Mouse (Mus musculus): Measurements from ENCODE around the gene Bcl2l11. TPM values are rescaled to one million over a fixed set of nuclear protein-coding genes. Genes with fewer than 3 reads are reported as not detected.

The Bcl2l11 gene
- total and polyA plus RNA-seq, 3 experiments: 10.9 to 19.9 (median 13.5) TPM

DNA sequence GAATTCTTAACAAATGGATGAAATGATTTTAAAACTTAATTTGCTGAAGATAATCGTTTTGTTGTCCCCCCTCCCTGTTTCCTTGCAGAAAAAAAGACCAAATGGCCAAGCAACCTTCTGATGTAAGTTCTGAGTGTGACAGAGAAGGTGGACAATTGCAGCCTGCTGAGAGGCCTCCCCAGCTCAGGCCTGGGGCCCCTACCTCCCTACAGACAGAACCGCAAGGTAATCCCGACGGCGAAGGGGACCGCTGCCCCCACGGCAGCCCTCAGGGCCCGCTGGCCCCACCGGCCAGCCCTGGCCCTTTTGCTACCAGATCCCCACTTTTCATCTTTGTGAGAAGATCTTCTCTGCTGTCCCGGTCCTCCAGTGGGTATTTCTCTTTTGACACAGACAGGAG lies 2.7 kb downstream of the Bcl2l11 start:
- WGBS: 66% methylated on average over 10 of the region's 10 CpGs
- intact Hi-C loops (cut with DNase I): loop anchor here (5.0 kb wide), 1 partner anchor 49 kb away; no protein-coding TSS in a partner anchor
- H3K36me3 ChIP-seq (ENCODE audit: control insufficient read depth, insufficient read depth, low read length): no peaks in the 10 kb centered on the region; the same call in 1 of the 2 replicates
- H3K9ac ChIP-seq (ENCODE audit: low read depth, low read length): no peak overlapping the region
- H3K79me2 ChIP-seq (replicated peaks; ENCODE audit: control insufficient read depth, insufficient read depth, low read length): no peaks in the 10 kb centered on the region
- peak overlapping the region; percentile 91 for H3K4me3 ChIP-seq
- no peak for DNase-seq
- H3K4me1 ChIP-seq (ENCODE audit: control insufficient read depth, insufficient read depth, low read length): peaks cover 3% of the 10 kb centered on the region
- peak overlapping the region; percentile 78 for H3K27ac ChIP-seq
- H3K27me3 ChIP-seq (ENCODE audit: control insufficient read depth, insufficient read depth, low read length): no peaks in the 10 kb centered on the region
- TF ChIP-seq CTCF (IDR thresholded peaks at IDR 0.05) (no peak), EP300 (IDR thresholded peaks at IDR 0.05; ENCODE audit: insufficient read depth, low read depth, low read length) (no peak), POLR2A (IDR thresholded peaks at IDR 0.05; ENCODE audit: insufficient read depth, low read depth, low read length) (no peak)

DNA sequence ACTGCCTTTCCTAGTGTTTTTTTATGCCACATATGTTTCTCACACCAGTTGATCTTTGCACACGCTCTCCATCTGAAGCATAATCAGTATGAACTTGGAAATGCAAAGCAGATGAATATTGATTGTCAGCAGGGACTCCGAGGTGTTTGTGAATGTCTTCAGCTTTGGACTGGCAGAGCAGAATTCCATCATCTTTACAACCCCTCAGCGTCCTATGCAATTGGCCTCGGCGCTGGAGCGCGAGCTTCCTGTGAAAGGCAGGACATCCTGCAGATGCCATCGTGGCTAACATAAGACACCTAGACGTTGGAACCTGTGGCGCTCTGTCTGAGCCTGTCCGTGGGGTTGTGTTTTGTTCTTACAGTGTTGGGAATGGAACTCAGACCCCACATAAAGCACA lies 5.7 kb downstream of the Bcl2l11 start:
- no peaks in the 10 kb centered on the region for H3K79me2 ChIP-seq (replicated peaks; ENCODE audit: control insufficient read depth, insufficient read depth, low read length)
- H3K36me3 ChIP-seq (ENCODE audit: control insufficient read depth, insufficient read depth, low read length): peaks cover 2% of the 10 kb centered on the region; the same call in 1 of the 2 replicates
- DNase-seq: no peak
- H3K9ac ChIP-seq (ENCODE audit: low read depth, low read length): no peak overlapping the region
- H3K4me1 ChIP-seq (ENCODE audit: control insufficient read depth, insufficient read depth, low read length): peaks cover 3% of the 10 kb centered on the region; the same call in 1 of the 2 replicates
- intact Hi-C loops (cut with DNase I): no loop called here
- TF ChIP-seq CTCF (IDR thresholded peaks at IDR 0.05) (no peak), EP300 (IDR thresholded peaks at IDR 0.05; ENCODE audit: insufficient read depth, low read depth, low read length) (no peak), POLR2A (IDR thresholded peaks at IDR 0.05; ENCODE audit: insufficient read depth, low read depth, low read length) (no peak)
- H3K27ac ChIP-seq: no peak overlapping the region
- no peak overlapping the region for H3K4me3 ChIP-seq
- 85% methylated on average over 11 of the region's 11 CpGs for WGBS
- H3K27me3 ChIP-seq (ENCODE audit: control insufficient read depth, insufficient read depth, low read length): no peaks in the 10 kb centered on the region

DNA sequence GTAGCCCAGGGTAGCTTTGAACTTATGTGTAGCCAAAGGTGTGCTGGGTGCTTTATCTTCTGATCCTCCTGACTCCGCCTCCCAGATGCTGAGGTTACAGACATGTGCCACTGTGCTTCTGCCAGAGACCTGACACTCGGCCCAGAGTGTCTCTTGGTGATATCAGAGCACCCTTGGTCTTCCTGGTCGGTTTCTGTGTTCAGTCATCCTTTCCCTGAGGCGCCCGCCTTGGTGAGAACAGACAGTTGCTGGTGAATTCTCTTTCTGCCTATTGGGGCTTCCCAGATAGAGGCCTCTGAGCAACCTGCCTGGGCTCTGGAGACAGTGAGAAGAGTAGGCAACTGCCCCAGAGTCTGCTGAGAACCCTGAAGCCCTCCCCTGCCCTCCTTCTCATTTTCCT lies 6.8 kb downstream of the Bcl2l11 start:
- WGBS: 79% methylated on average over 5 of the region's 5 CpGs
- Histone ChIP-seq H3K27ac (no peak overlapping the region), H3K4me3 (no peak overlapping the region), H3K79me2 (replicated peaks; ENCODE audit: control insufficient read depth, insufficient read depth, low read length) (no peaks in the 10 kb centered on the region), H3K9ac (ENCODE audit: low read depth, low read length) (no peak overlapping the region), H3K27me3 (ENCODE audit: control insufficient read depth, insufficient read depth, low read length) (no peaks in the 10 kb centered on the region), H3K4me1 (ENCODE audit: control insufficient read depth, insufficient read depth, low read length) (peaks cover 6% of the 10 kb centered on the region), H3K36me3 (ENCODE audit: control insufficient read depth, insufficient read depth, low read length) (peaks cover 2% of the 10 kb centered on the region; the same call in 1 of the 2 replicates)
- TF ChIP-seq CTCF (IDR thresholded peaks at IDR 0.05) (no peak), POLR2A (IDR thresholded peaks at IDR 0.05; ENCODE audit: insufficient read depth, low read depth, low read length) (no peak), EP300 (IDR thresholded peaks at IDR 0.05; ENCODE audit: insufficient read depth, low read depth, low read length) (no peak)
- intact Hi-C loops (cut with DNase I): no loop called here
- DNase-seq: no peak

DNA sequence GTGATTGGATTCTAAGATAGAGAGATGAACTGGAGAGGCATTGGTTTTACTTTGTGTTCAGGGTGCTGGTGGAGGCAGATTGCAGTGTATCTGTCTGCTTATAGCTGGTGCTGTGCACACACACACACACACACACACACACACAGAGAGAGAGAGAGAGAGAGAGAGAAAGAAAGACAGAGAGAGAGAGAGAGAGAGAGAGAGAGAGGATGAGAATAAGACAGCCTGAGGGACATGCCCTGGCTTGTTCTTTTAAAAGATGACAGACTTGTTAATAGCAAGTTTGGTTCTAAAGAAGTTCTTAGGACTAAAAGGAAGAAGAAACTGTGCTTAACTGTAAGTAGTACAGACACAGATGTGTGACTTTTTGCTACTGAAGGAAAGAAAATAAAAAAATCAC lies 8.0 kb downstream of the Bcl2l11 start:
- Histone ChIP-seq H3K36me3 (ENCODE audit: control insufficient read depth, insufficient read depth, low read length) (peaks cover 2% of the 10 kb centered on the region; the same call in 1 of the 2 replicates), H3K79me2 (replicated peaks; ENCODE audit: control insufficient read depth, insufficient read depth, low read length) (no peaks in the 10 kb centered on the region), H3K9ac (ENCODE audit: low read depth, low read length) (no peak overlapping the region), H3K4me1 (ENCODE audit: control insufficient read depth, insufficient read depth, low read length) (peaks cover 6% of the 10 kb centered on the region), H3K27me3 (ENCODE audit: control insufficient read depth, insufficient read depth, low read length) (no peaks in the 10 kb centered on the region), H3K27ac (no peak overlapping the region), H3K4me3 (no peak overlapping the region)
- no peak for TF ChIP-seq EP300 (IDR thresholded peaks at IDR 0.05; ENCODE audit: insufficient read depth, low read depth, low read length)
- TF ChIP-seq POLR2A (IDR thresholded peaks at IDR 0.05; ENCODE audit: insufficient read depth, low read depth, low read length): no peak
- no peak for TF ChIP-seq CTCF (IDR thresholded peaks at IDR 0.05)
- DNase-seq: no peak
- intact Hi-C loops (cut with DNase I): no loop called here

DNA sequence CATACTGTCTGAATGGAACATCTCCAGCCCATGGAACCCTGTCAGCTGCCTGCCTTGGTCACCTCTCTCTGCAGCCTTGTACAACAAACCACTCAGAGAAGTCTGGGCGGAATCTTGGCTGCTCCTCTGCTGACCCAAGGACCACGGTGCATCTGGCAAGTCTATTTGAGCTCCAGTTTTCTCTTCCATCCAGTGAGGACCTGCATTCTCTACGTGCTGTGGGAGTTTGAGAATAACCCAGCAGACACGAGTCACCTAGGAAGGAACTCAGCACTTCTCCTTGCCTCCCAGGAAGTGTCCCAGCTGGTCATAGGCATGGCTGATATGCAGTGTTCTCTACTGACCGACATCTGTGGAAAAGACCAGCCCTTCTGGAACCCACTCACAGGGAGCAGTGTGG lies 8.6 kb downstream of the Bcl2l11 start:
- no peak for DNase-seq
- no peak overlapping the region for H3K4me3 ChIP-seq
- H3K27me3 ChIP-seq (ENCODE audit: control insufficient read depth, insufficient read depth, low read length): no peaks in the 10 kb centered on the region
- no peak for TF ChIP-seq POLR2A (IDR thresholded peaks at IDR 0.05; ENCODE audit: insufficient read depth, low read depth, low read length)
- TF ChIP-seq EP300 (IDR thresholded peaks at IDR 0.05; ENCODE audit: insufficient read depth, low read depth, low read length): no peak
- no peak overlapping the region for H3K27ac ChIP-seq
- 42% methylated on average over 5 of the region's 5 CpGs for WGBS
- peaks cover 8% of the 10 kb centered on the region for H3K4me1 ChIP-seq (ENCODE audit: control insufficient read depth, insufficient read depth, low read length)
- peaks cover 2% of the 10 kb centered on the region; the same call in 1 of the 2 replicates for H3K36me3 ChIP-seq (ENCODE audit: control insufficient read depth, insufficient read depth, low read length)
- H3K79me2 ChIP-seq (replicated peaks; ENCODE audit: control insufficient read depth, insufficient read depth, low read length): no peaks in the 10 kb centered on the region
- intact Hi-C loops (cut with DNase I): no loop called here
- no peak overlapping the region for H3K9ac ChIP-seq (ENCODE audit: low read depth, low read length)

DNA sequence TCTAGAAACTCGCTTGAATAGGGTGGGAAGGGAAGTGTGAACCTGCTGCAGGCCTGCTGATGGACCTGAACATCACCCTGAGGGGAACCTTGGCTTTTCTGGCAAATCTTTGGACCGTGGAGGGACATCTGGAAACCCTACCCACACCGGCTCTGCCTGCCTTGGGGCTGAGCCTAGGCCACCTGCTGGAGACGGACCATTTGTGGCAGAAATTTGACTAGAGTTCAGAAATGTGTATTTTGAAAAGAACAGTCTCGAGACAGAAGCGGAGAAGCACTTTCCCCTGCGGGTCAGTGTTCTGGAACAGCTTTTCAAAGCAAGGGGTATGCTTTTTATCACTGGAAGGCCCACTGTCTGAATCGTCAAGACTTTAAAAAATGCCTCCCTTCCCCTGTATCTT lies 9.1 kb downstream of the Bcl2l11 start:
- intact Hi-C loops (cut with DNase I): no loop called here

More for the DNA sequence above, 9.1 kb downstream of the Bcl2l11 start:
- Histone ChIP-seq H3K27me3 (ENCODE audit: control insufficient read depth, insufficient read depth, low read length) (no peaks in the 10 kb centered on the region), H3K79me2 (replicated peaks; ENCODE audit: control insufficient read depth, insufficient read depth, low read length) (no peaks in the 10 kb centered on the region), H3K27ac (no peak overlapping the region), H3K4me3 (no peak overlapping the region), H3K36me3 (ENCODE audit: control insufficient read depth, insufficient read depth, low read length) (peaks cover 2% of the 10 kb centered on the region; the same call in 1 of the 2 replicates), H3K4me1 (ENCODE audit: control insufficient read depth, insufficient read depth, low read length) (peaks cover 8% of the 10 kb centered on the region), H3K9ac (ENCODE audit: low read depth, low read length) (no peak overlapping the region)
- DNase-seq: no peak
- TF ChIP-seq POLR2A (IDR thresholded peaks at IDR 0.05; ENCODE audit: insufficient read depth, low read depth, low read length): no peak
- no peak for TF ChIP-seq CTCF (IDR thresholded peaks at IDR 0.05)
- TF ChIP-seq EP300 (IDR thresholded peaks at IDR 0.05; ENCODE audit: insufficient read depth, low read depth, low read length): no peak
- 81% methylated on average over 8 of the region's 8 CpGs for WGBS
